Mouse (Mus musculus) cerebellum, postnatal 14 days (tissue): Measurements from ENCODE around the gene Gm11992.
A peak's percentile ranks its signal among the peaks of the same experiment; 100 is the strongest.

ENCODE experiments used
- DNase-seq, 2 experiments: peaks; one replicate each; pipeline ENCODE4 v3.0.0; 2021; ENCODE audit warnings: mixed read lengths in 2 of 2

Gm11992 gene

GRCm38 (mm10) chr11:9048011-9048702, at the start of gene Gm11992:
Gene Gm11992 (plus strand): TSS chr11:9048594.
- peak; percentile 87 to 88 for DNase-seq

- DNase-seq = no peak
These were observed 39.6 kb upstream of the Gm11992 start for GRCm38 (mm10) chr11:9008761-9009160.

GRCm38 (mm10) chr11:9010416-9010815, 38.0 kb upstream of the Gm11992 start:
- DNase-seq = peak; percentile 40 to 44

GRCm38 (mm10) chr11:9010853-9011339, 37.5 kb upstream of the Gm11992 start, which contains the start of gene Hus1:
Gene Hus1 (minus strand): TSS chr11:9011191.
- peak; percentile 91 for DNase-seq

- no peak for DNase-seq
These were observed 37.0 kb upstream of the Gm11992 start for GRCm38 (mm10) chr11:9011348-9011747.

- no peak for DNase-seq
These were observed 33.7 kb upstream of the Gm11992 start for GRCm38 (mm10) chr11:9014740-9015139.

- DNase-seq = peak; percentile 33 to 47
These were observed 29.7 kb upstream of the Gm11992 start for GRCm38 (mm10) chr11:9018491-9019267.

- no peak for DNase-seq
These were observed 28.2 kb upstream of the Gm11992 start for GRCm38 (mm10) chr11:9020207-9020606.

- no peak for DNase-seq
These were observed 23.6 kb upstream of the Gm11992 start for GRCm38 (mm10) chr11:9024782-9025181.

GRCm38 (mm10) chr11:9025211-9025610, 23.2 kb upstream of the Gm11992 start:
- no peak for DNase-seq

- DNase-seq = no peak
These were observed 16.9 kb upstream of the Gm11992 start for GRCm38 (mm10) chr11:9031530-9031929.

GRCm38 (mm10) chr11:9046546-9046945, 1.8 kb upstream of the Gm11992 start:
- DNase-seq = no peak

- no peak for DNase-seq
These were observed 1.4 kb upstream of the Gm11992 start for GRCm38 (mm10) chr11:9047044-9047443.

- DNase-seq = no peak
These were observed 288 bp downstream of the Gm11992 start, which contains the start of gene Sun3 for GRCm38 (mm10) chr11:9048703-9049060. Gene Sun3 (minus strand): TSS chr11:9048991.

- no peak for DNase-seq
These were observed 1.8 kb downstream of the Gm11992 start for GRCm38 (mm10) chr11:9050241-9050640.

- DNase-seq = no peak
These were observed 3.5 kb downstream of the Gm11992 start for GRCm38 (mm10) chr11:9051895-9052294.

GRCm38 (mm10) chr11:9056937-9057336, 8.5 kb downstream of the Gm11992 start:
- no peak for DNase-seq

- DNase-seq = no peak
These were observed 9.3 kb downstream of the Gm11992 start for GRCm38 (mm10) chr11:9057711-9058110.

- DNase-seq = no peak
These were observed 11.6 kb downstream of the Gm11992 start for GRCm38 (mm10) chr11:9060029-9060428.

GRCm38 (mm10) chr11:9060484-9060883, 12.1 kb downstream of the Gm11992 start:
- no peak for DNase-seq

GRCm38 (mm10) chr11:9076444-9076843, 28.1 kb downstream of the Gm11992 start:
- no peak for DNase-seq

GRCm38 (mm10) chr11:9113189-9113588, 64.8 kb downstream of the Gm11992 start:
- no peak for DNase-seq

GRCm38 (mm10) chr11:9115367-9116120, 67.2 kb downstream of the Gm11992 start:
- DNase-seq = no peak
